In the genomic region with DNA sequence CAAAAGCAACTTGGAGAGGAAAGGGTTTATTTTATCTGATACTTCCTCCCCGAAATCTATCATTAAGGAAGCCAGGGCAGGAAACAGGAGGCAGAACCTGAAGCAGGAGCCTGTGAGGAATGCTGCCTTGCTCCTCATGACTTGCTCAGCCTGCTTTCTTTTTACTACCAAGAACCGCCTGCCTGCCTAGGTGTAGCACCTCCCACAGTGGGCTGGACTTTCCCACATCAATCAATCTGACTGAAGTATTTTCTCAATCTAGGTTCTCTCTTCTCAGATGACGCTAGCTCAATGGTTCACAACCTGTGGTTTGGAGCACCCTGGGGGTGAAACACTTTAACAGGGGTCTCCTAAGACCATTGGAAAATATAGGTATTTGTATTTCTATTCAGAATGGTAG, we compare ENCODE assay signal across 13 mouse cellular contexts.
"Had no signal": no experiment of that assay in that cellular context is flagged by ENCODE, and none has a peak within 500 bp of the region (broad histone marks: within the 10 kb centered on the region; RNA-seq: fewer than 3 reads in every experiment).

No protein-coding gene starts in this region.

- H3K4me3 ChIP-seq: kidney, embryonic 15.5 days; limb, embryonic 10.5 days; liver, embryonic 13.5 days; lung, embryonic 15.5 days; midbrain, embryonic 12.5 days had no signal

- H3K27me3 ChIP-seq: kidney, embryonic 15.5 days; liver, embryonic 13.5 days; lung, embryonic 15.5 days had no signal

- ATAC-seq: liver, postnatal 0 days; midbrain, embryonic 16.5 days had no signal

- H3K9ac ChIP-seq: kidney, embryonic 15.5 days; liver, embryonic 13.5 days; liver, postnatal 0 days; lung, embryonic 15.5 days; midbrain, embryonic 12.5 days had no signal

- DNase-seq: kidney, adult 2 months; kidney, postnatal 36 days; liver, embryonic 13.5 days; liver, postnatal 0 days; lung, postnatal 14 days; right cerebral cortex, postnatal 14 days; thymus, postnatal 4 days had no signal

- H3K36me3 ChIP-seq: kidney, embryonic 15.5 days; limb, embryonic 10.5 days; liver, embryonic 13.5 days; lung, embryonic 15.5 days; midbrain, embryonic 12.5 days had no signal

- H3K4me1 ChIP-seq: liver, embryonic 13.5 days; midbrain, embryonic 12.5 days had no signal

- H3K27ac ChIP-seq: kidney, embryonic 15.5 days; limb, embryonic 10.5 days; liver, embryonic 13.5 days; lung, embryonic 15.5 days; macrophage; midbrain, embryonic 12.5 days had no signal
